Mouse (Mus musculus) limb, embryonic 15.5 days (tissue): ENCODE results near the gene Gm27029. TPM values are rescaled to one million over a fixed set of nuclear protein-coding genes. Genes with fewer than 3 reads are reported as not detected.
"Not testable (repeated sequence)": the region's sequence is repeated elsewhere in the genome, so short reads cannot be mapped to it uniquely, and the experiment has no call there.

Experiments
- ATAC-seq: fragments of 200-750 bp; cut with Nextera tagmentation; 2 replicates; pipeline ENCODE4 v1.8.0; 2017; ENCODE audit warnings: low read depth, moderate TSS enrichment; ENCODE audit not compliant: insufficient number of reproducible peaks, low FRiP score, low TSS enrichment
- H3K27ac ChIP-seq: fragments of 300-500 bp; sonication (generic); 2 replicates; pipeline ENCODE4 v1.5.1; 2015; ENCODE audit warnings: moderate library complexity, mild to moderate bottlenecking, inconsistent platforms
- H3K27me3 ChIP-seq: fragments of 300-500 bp; sonication (generic); 2 replicates; pipeline ENCODE4 v1.6.1; 2015; ENCODE audit warnings: inconsistent platforms
- H3K36me3 ChIP-seq: fragments of 300-500 bp; sonication (generic); 2 replicates; pipeline ENCODE4 v1.6.1; 2015; ENCODE audit warnings: inconsistent platforms
- H3K4me1 ChIP-seq: fragments of 300-500 bp; sonication (generic); 2 replicates; pipeline ENCODE4 v1.6.1; 2015; ENCODE audit warnings: inconsistent platforms
- H3K4me2 ChIP-seq: fragments of 300-500 bp; sonication (generic); 2 replicates; pipeline ENCODE4 v1.6.1; 2015; ENCODE audit warnings: mild to moderate bottlenecking, inconsistent platforms
- H3K4me3 ChIP-seq: fragments of 300-500 bp; sonication (generic); 2 replicates; pipeline ENCODE4 v1.5.1; 2015; ENCODE audit warnings: mild to moderate bottlenecking, inconsistent platforms
- H3K9ac ChIP-seq: fragments of 300-500 bp; sonication (generic); 2 replicates; pipeline ENCODE4 v1.6.1; 2015; ENCODE audit warnings: inconsistent platforms
- H3K9me3 ChIP-seq: fragments of 300-500 bp; sonication (generic); 2 replicates; pipeline ENCODE4 v1.6.1; 2016; ENCODE audit warnings: inconsistent platforms
- WGBS: fragments of 180-500 bp; shearing (Covaris S2); methylation state at CpG from one replicate; pipeline ENCODE4 v1.1.7; 2015; 5-methylcytosine and 5-hydroxymethylcytosine counted together
- polyA plus RNA-seq: library from polyadenylated mRNA; unstranded; fragments of >200 nt; fragmentation: Nextera tagmentation; extraction: Ambion mirVana; gene quantifications from 2 replicates; pipeline ENCODE4 v1.2.1, GENCODE M21; 2015

Gene Gm27029
- polyA plus RNA-seq, 1 experiment from 2014 or later: 11.8 TPM

GRCm38 (mm10) chr11:101441450-101442126, 17.0 kb upstream of the Gm27029 start:
- 40% methylated on average over 15 of the region's 15 CpGs for WGBS

DNA sequence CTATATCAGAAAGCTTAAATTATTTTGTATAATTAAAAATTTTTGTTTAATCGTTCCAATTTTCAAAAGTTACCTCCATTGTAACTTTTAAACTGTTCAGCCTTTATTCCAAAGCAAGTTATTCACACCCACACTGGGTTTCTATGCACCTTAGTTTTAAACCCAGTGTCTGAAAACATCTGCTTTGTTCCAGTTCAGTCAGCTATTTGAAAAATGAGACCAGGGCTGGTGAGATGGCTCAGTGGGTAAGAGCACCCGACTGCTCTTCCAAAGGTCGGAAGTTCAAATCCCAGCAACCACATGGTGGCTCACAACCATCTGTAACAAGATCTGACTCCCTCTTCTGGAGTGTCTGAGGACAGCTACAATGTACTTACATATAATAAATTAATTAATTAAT, 13.4 kb upstream of the Gm27029 start:
- not testable (repeated sequence) for H3K27ac ChIP-seq, H3K4me1 ChIP-seq, H3K9me3 ChIP-seq, H3K9ac ChIP-seq, H3K27me3 ChIP-seq, ATAC-seq, H3K4me3 ChIP-seq, H3K4me2 ChIP-seq
- peaks cover 30% of the 10 kb centered on the region for H3K36me3 ChIP-seq
- WGBS: 52% methylated on average over 3 of the region's 3 CpGs

More at GRCm38 (mm10) chr11:101441450-101442126, 17.0 kb upstream of the Gm27029 start:
- H3K9ac ChIP-seq, ATAC-seq, H3K27ac ChIP-seq, H3K9me3 ChIP-seq, H3K27me3 ChIP-seq: not testable (repeated sequence)
- Histone ChIP-seq H3K4me3 (peak overlapping the region; percentile 76), H3K4me2 (peak overlapping the region; percentile 45), H3K36me3 (peaks cover 27% of the 10 kb centered on the region), H3K4me1 (peaks cover 20% of the 10 kb centered on the region)

DNA sequence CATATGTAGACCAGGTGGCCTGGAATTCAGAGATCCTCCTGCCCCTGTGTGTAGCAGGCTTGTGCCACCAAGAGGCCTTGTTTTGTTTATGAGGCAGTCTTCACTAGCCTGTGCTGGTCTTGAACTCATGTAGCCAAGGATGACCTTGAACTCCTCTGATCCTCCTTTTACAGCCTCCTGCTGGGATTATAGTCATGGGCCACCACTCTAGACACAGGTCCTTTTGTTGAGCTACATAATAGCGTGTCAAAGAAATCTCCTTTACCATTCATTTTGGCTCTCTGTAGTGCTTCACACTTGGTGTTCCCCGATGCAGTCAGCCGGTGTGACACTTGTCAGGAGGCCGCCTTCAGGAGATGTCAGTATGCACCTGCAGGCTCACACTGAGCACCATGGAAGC, 12.3 kb upstream of the Gm27029 start:
- no peak overlapping the region for H3K27ac ChIP-seq
- H3K9ac ChIP-seq: no peak overlapping the region
- no peak for ATAC-seq
- no peaks in the 10 kb centered on the region for H3K9me3 ChIP-seq
- H3K4me1 ChIP-seq: no peaks in the 10 kb centered on the region
- WGBS: 82% methylated on average over 4 of the region's 4 CpGs
- H3K27me3 ChIP-seq: no peaks in the 10 kb centered on the region
- peaks cover 39% of the 10 kb centered on the region for H3K36me3 ChIP-seq
- no peak overlapping the region for H3K4me3 ChIP-seq
- no peak overlapping the region for H3K4me2 ChIP-seq

GRCm38 (mm10) chr11:101435831-101436230, 11.2 kb upstream of the Gm27029 start:
- Histone ChIP-seq H3K4me1 (no peaks in the 10 kb centered on the region), H3K4me2 (no peak overlapping the region), H3K27ac (no peak overlapping the region), H3K9ac (no peak overlapping the region), H3K4me3 (no peak overlapping the region), H3K9me3 (no peaks in the 10 kb centered on the region), H3K36me3 (peaks cover 50% of the 10 kb centered on the region), H3K27me3 (no peaks in the 10 kb centered on the region)
- ATAC-seq: no peak
- WGBS: 84% methylated on average over 4 of the region's 4 CpGs

DNA sequence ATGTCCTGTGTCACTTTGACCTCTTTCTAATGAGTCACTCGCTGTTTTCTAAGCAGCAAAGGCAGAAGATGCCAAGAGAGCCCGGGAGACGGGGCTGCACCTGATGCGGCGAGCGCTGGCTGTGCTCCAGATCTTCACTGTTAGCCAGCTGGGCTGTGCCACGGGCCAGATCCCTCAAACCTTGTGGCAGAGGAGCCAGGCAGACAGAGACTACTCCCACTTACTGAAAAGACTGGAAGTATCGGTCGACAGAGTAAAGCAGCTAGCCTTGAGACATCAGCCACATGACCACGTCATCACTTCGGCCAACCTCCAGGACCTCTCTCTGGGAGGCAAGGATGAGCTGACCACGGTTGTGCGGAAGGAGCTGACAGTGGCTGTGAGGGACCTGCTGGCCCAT, 8.8 kb upstream of the Gm27029 start:
- Histone ChIP-seq H3K27ac (no peak overlapping the region), H3K4me1 (no peaks in the 10 kb centered on the region), H3K4me2 (no peak overlapping the region), H3K9me3 (no peaks in the 10 kb centered on the region), H3K9ac (no peak overlapping the region), H3K4me3 (no peak overlapping the region), H3K27me3 (no peaks in the 10 kb centered on the region), H3K36me3 (peaks cover 63% of the 10 kb centered on the region)
- ATAC-seq: no peak
- WGBS: 94% methylated on average over 13 of the region's 13 CpGs

- Histone ChIP-seq H3K4me1 (peaks cover 8% of the 10 kb centered on the region; the same call in 1 of the 2 replicates), H3K36me3 (peaks cover 63% of the 10 kb centered on the region), H3K9me3 (no peaks in the 10 kb centered on the region), H3K4me3 (no peak overlapping the region), H3K27ac (no peak overlapping the region), H3K9ac (no peak overlapping the region), H3K4me2 (no peak overlapping the region), H3K27me3 (no peaks in the 10 kb centered on the region)
- 91% methylated on average over 9 of the region's 9 CpGs for WGBS
- no peak for ATAC-seq
These were observed 6.7 kb upstream of the Gm27029 start for GRCm38 (mm10) chr11:101431327-101431726.

DNA sequence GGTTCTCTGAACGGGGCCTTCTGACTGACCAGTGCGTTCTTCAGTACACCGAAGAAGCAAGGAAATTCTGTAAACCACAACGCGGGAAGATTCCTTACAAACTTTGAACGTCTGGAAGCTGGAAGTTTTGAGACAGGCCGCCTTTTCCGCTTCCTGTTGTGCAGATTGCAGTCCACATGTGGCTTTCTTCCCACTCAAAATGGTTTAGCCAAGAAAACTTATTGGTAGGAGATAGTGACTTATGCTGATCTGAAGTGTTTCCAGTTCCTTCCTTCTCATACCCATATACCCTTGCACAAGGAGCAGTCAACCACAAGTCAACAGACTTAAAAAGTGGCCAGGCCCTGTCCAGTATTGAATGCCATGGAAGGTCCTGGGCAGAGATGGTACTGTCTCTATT, 1.6 kb upstream of the Gm27029 start:
- Histone ChIP-seq H3K4me3 (peak overlapping the region; percentile 74), H3K9ac (no peak overlapping the region), H3K4me1 (peaks cover 28% of the 10 kb centered on the region), H3K36me3 (peaks cover 16% of the 10 kb centered on the region), H3K9me3 (no peaks in the 10 kb centered on the region), H3K27ac (no peak overlapping the region), H3K4me2 (peak overlapping the region; percentile 89), H3K27me3 (no peaks in the 10 kb centered on the region)
- 54% methylated on average over 8 of the region's 8 CpGs for WGBS
- ATAC-seq: no peak

- Histone ChIP-seq H3K36me3 (peaks cover 8% of the 10 kb centered on the region), H3K4me3 (peak within 1 kb of the TSS; percentile 74), H3K27me3 (no peaks in the 10 kb centered on the region), H3K4me1 (peaks cover 28% of the 10 kb centered on the region), H3K4me2 (peak within 1 kb of the TSS; percentile 89), H3K27ac (peak within 1 kb of the TSS; percentile 86), H3K9me3 (no peaks in the 10 kb centered on the region), H3K9ac (peak within 1 kb of the TSS; percentile 68)
- WGBS: under 1% methylated on average over 81 of the region's 81 CpGs
- peak; percentile 92 for ATAC-seq
These were observed 573 bp upstream of the Gm27029 start, which contains the start of the genes Rundc1 and Ptges3l for GRCm38 (mm10) chr11:101424925-101425813. Gene Rundc1, plus strand, starts transcription at chr11:101425085. Gene Ptges3l, minus strand, starts transcription at chr11:101425333.

- Histone ChIP-seq H3K4me3 (no peak overlapping the region), H3K27ac (no peak overlapping the region), H3K9ac (no peak overlapping the region), H3K27me3 (no peaks in the 10 kb centered on the region), H3K36me3 (no peaks in the 10 kb centered on the region), H3K9me3 (no peaks in the 10 kb centered on the region), H3K4me1 (peaks cover 17% of the 10 kb centered on the region), H3K4me2 (no peak overlapping the region)
- WGBS: 88% methylated on average over 5 of the region's 5 CpGs
- ATAC-seq: no peak
These were observed 4.4 kb downstream of the Gm27029 start for GRCm38 (mm10) chr11:101420148-101420547.

GRCm38 (mm10) chr11:101419610-101420009, 5.0 kb downstream of the Gm27029 start:
- no peak overlapping the region for H3K4me2 ChIP-seq
- no peaks in the 10 kb centered on the region for H3K36me3 ChIP-seq
- no peak for ATAC-seq
- 41% methylated on average over 3 of the region's 3 CpGs for WGBS
- H3K4me1 ChIP-seq: peaks cover 17% of the 10 kb centered on the region
- no peak overlapping the region for H3K27ac ChIP-seq
- H3K9me3 ChIP-seq: no peaks in the 10 kb centered on the region
- H3K4me3 ChIP-seq: no peak overlapping the region
- H3K9ac ChIP-seq: no peak overlapping the region
- no peaks in the 10 kb centered on the region for H3K27me3 ChIP-seq

- peaks cover under 1% of the 10 kb centered on the region; the same call in 1 of the 2 replicates for H3K36me3 ChIP-seq
- H3K4me2 ChIP-seq: no peak overlapping the region
- H3K4me1 ChIP-seq: peaks cover 12% of the 10 kb centered on the region
- no peak overlapping the region for H3K4me3 ChIP-seq
- H3K27me3 ChIP-seq: no peaks in the 10 kb centered on the region
- ATAC-seq: no peak
- no peak overlapping the region for H3K9ac ChIP-seq
- H3K27ac ChIP-seq: no peak overlapping the region
- WGBS: 55% methylated on average over 6 of the region's 6 CpGs
- no peaks in the 10 kb centered on the region for H3K9me3 ChIP-seq
These were observed 5.6 kb downstream of the Gm27029 start for GRCm38 (mm10) chr11:101418991-101419390.
